Mouse (Mus musculus) left cerebral cortex, adult 8-10 months (tissue): Measurements from ENCODE around the gene Inpp4b. TPM values are rescaled to one million over a fixed set of nuclear protein-coding genes. Genes with fewer than 3 reads are reported as not detected.

Source experiments
- DNase-seq, 2 experiments: peaks; one replicate each; pipeline ENCODE4 v3.0.0; 2022; ENCODE audit warnings: low spot score in 2 of 2
- total RNA-seq, 4 experiments: library from RNA; stranded (reverse); gene quantifications; 2 replicates each; pipeline ENCODE4 v1.2.4; 2022

Gene Inpp4b
- total RNA-seq, 4 experiments from 2014 or later = 11.3 to 14.2 (median 12.9) TPM

DNA sequence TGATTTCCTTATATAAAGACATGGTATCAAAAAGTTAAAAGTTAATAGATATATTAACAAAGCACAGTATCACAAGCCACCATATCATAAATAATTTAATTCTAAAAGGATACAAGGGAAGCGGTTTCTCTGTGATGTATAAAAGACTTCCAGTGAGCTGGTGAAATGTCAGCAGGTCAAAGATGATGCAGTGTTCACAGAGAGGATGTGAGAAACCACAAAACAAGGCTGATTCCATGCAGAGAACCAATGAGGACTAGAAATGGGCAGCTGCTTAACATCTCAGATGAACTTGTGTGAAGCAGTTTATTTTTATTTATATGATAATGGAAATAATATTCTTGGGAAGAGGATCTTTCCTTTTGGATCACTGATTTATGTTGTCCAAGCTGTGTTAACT, 359.7 kb downstream of the Inpp4b start:
- DNase-seq = no peak

DNA sequence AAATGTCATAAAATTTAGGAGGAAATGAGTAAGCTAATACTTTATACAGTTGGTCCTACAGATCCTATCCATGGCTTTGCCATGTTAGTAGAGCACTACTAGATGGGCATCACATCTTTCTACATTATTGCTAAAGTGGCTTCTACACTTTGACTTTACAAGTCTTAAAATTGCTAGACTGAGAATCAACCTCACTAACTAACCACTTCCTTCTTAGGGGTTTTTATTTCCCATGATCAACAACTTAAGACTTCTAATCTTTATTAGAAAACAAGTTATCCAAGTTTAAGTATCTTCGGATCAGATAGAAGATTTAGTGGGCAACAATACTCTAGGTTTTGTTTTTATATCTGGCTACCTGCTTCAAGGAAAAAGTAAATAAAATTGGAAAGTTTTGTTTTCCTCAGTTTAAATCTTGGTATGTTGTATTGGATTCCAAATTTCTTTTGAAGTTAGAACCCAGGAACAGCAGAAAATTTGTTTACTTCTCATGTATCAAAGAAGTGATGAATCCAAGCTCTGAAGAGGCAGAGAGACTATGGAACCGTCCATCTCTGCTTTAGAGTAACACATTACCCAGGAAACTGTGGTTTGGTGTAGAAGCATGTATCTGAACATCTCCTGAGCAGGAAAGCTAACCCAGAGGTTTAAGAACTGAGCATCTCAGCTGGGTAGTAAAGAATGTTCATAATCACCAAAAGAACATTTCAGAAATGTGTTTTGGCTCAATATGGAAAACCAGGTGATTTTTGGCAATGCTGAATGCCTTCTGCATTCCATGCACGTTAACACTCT, 361.4 kb downstream of the Inpp4b start:
- no peak for DNase-seq

DNA sequence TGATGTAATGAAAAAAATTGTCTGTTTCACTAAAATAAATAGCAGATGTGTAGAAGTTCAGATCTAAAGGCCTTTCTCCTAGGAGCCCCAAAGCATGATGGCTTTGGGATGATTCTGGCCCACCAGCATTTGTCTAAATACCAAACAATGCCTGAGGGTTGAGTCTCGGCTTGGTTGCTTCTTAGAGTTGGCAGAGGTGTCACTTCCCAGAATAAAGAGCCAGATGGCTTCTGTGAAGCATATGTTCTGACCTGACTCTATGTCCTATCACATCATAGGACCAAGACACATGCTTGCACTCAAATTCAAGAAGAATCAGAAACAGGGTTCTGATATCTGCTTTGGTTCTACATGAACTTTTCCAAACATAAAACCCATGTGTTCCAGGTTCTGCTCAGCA, 365.1 kb downstream of the Inpp4b start:
- no peak for DNase-seq

DNA sequence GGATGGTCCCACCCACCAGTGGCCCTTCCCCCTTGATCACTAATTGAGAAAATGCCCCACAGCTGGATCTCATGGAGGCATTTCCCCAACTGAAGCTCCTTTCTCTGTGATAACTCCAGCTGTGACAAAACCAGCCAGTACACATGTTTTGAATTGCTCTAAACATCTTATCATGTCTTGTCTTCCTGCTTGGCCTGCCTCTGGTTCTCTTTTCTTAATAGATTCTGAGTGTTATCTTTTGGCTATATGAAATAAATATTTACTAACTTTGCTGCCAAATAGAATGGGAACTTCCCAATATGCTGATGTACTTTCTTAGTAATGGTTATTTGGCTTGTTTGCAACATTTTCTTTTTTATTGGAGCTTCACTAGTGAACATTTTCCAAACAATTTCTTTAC, 389.0 kb downstream of the Inpp4b start:
- no peak for DNase-seq

DNA sequence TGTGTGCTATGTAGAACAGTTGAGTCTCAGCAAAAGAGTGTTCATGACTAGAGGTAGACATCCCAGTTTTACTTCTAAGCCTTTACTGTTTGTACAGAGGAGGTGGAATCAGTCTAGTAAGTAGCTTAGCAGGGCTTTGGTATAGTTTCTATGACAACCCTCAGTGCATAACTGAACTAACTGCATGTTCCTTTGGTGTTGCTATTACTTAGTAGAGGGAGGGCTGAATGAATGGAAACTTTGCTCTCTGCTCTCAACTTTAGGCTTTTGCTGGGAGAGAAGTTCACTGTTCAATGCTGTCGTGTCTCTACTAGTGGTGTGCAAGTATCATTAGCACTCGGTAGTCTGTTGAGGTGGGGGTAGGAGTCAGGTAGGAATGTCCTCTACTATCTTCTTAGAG, 393.3 kb downstream of the Inpp4b start:
- DNase-seq = no peak

DNA sequence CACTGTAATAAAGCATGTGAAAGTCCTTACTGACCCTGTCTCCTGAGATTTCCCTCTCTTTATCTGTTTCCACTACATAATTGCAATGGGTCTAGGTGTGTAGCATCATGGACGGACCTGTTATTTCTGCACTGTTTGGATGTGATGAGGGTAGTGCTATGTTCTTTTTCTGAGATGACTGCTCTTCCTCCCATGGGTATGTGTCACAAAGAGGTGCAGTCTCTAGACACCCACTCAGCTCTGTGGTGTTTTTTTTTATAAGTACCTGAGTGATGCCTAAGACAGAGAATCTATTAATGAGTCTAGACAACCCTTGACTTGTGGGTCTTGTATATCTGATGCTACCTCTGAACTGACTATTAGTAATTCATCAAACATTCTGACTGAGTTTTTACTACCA, 393.7 kb downstream of the Inpp4b start:
- no peak for DNase-seq

DNA sequence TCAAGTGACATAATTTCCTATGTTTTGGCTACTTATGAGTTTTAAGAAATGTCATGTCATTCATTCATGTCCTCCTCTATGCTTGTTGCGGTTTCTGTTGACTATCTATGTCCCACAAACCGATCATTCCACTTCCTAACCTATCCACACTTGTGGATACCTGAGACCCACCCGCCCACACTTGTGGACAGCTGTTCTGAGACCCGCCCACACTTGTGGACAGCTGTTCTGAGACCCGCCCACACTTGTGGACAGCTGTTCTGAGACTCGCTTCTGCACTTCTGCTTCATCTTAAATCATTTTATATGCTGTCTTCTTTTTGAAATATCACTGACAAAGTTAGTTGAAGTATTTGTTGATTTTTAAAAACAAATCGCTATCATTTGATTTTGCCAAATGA, 400.2 kb downstream of the Inpp4b start:
- DNase-seq = no peak

DNA sequence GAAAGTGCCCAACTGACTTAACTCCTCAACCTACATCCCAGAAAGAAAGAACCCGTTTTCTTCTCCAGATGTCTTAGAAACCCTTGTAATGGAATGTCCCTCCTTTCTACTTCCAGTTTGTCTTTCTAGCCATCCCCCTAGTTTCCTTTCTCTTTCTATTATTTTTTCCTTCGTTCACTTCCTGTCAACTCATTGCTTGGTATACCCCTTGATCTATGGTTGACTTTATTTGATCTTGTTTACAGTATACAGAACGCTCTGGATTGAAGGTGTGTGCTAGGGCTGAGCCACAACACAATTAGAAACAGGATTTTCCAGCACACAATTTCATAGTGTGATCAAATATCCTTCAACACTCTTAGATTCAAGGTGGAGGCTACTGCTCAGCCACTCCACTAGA, 400.7 kb downstream of the Inpp4b start:
- DNase-seq = no peak

DNA sequence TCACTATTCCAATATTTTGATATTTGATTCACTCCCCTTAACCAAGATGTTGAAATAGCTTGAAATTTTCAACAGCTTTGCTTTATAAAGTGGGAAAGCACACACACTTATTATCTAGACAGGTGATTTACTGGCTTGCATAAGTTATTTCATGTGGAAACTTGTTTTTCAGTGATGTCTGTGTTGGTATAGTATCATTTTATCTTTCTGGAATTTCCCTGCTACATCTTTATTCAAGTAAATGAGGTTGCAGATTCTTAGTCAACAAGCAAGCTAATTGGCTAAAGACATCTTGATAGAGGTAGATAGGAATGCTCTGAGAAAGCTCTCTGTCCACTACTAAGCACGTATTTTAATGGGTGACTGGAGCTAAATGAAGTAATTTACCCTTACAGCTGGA, 403.1 kb downstream of the Inpp4b start:
- DNase-seq = no peak

DNA sequence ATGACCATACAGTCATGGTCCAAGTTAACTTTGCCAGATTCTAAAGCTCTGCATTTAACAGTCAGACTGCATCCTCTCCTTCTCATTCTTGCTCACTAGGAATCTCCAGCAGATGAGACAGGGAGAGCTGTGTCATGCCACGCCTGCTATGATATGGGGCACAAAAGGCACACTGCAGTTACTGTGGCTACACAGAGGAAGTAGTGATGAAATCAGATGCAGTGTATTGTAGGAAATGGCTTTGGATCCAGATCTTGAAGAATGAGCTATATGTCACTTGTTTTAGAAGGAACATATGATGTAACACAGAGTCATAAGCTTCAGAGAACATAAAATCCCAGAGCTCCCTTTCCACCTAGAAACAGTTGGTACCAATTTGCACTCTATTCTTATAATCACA, 408.8 kb downstream of the Inpp4b start:
- DNase-seq = no peak

DNA sequence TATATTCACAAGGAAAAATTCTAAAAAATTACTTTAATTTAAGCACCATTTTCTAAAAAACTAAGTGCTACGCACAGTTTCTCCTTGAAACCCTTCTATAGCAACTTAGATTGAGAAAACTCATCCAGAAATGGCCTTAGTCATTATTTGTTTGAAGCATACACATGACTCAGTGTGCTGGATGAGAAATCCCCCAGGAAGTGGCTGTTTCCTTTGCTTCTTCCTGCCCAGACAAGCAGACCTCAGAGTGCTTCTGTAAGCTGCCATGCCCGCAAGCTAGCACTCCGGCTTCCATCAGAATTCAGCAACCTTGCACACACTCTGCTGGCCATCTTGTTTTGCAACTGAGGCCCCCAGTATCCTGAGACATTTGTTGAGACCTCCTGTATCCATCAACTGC, 414.3 kb downstream of the Inpp4b start:
- DNase-seq = no peak

DNA sequence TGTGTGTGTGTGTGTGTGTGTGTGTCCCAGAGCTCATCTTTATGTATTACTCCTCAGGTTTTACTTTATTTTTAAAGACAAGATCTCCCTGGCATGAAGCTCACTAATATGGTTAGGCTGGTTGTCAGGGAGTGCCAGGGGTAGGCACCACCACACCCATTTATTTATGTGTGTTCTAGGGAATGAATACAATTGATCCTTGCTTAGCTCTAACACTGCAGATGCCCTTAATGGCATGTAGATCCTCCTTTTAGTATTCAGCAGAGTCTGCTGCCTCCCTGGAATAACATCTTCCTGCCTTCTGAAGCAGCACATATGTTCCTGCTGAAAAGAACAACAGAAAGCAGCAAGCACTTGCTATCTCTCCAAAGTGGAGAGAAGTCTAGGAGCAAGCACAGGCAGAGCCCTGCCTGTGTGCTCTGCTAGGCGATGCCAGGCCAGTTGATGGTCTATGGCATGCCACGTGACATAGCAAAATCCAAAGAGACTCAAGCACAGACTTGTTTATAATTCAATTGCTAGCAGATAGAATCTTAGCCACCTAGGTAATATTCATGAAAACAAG, 415.3 kb downstream of the Inpp4b start:
- DNase-seq = no peak

DNA sequence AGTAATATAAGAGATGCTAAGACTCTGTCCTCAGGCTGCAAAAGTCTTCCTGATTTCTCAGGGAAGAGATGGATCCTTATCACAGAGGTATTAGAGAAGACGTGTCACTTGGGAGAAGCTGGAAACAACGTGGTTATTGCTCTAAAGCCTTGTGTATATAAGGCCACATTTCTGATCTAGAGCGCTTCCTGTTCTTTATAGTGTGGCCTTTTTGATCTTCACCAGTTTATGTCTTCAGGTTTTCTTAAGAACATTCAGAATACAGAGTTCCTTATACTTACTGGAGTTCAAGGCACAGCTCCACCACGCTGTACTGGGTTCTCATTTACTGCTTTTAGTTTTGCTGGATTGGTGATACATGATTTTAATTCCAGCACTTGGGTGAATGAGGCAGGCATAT, 419.1 kb downstream of the Inpp4b start:
- no peak for DNase-seq

DNA sequence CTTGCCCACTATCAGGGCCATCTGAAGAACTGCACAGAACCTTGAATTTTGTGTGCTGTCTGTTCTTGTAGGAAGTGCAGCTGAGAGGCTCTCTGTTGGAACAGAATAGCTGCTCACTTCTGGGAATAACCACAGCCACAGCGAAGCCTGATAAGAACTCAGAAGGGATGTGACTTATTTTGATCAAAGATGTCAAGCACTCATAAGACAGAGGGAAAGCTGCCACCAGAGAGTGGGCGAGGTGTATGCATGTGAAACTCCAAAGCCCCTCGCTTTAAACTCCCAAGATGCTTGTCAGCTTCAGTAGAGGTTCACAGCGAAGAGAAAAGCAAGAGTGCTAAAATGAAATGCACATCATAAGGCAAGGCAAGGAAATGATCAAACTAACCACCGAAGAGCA, 423.7 kb downstream of the Inpp4b start:
- DNase-seq = no peak

DNA sequence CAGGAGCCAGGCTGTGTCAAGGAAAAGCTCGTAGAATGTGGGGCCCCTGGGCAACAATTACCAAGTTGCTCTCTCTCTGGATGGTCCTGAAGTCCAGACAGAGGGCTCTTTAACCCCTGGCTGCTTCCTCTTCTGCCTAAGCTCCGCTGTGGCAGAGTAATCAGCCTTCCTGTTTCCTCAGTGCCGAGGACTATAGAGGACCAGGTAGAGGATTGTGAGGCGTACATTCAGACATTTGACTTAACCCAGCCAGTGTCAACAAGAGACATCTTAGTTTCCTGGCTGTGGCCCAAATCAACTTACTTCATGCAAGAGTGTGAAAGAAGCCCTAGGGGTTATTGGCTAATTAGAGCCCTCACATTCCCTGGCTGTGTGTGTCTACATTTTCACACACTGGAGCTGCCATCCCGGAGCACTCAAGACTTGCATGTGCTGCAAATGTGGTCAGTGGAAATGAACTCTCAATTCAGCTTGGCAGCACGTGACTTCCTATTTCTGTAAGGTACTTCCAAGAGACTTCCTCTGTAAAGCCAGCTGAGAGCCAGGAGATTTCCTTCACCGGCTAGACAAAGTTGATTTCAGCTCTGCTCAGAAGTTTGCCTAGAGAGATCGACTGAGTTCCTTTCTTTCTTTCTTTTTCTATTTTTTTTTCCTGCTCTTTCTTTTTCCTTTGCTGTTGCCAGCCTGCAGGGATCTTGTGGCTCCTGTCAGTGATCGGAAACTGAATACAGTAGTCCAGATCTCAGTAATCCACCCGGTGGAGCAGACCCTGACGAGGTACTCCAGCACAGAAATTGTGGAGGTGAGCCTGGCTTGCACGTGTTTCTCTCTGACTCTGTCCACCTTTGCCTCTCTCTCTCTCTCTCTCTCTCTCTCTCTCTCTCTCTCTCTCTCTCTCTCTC, 425.3 kb downstream of the Inpp4b start:
- no peak for DNase-seq

DNA sequence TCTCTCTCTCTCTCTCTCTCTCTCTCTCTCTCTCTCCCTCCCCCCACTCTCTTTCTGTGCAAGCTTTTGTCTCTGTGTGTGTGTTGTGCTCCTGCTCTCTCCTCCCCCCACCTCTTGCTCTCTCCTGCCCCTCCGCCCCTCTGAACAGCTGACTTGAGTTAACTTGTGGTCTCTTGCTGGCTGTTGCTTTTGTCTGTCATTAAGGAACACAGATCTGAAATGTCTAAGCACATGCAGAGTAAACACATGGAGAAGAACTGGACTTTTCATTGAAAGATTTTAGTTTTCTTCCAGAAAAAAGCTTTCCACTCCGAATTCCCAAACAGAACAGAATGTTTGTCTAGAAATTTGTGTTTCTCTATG, 425.9 kb downstream of the Inpp4b start:
- DNase-seq = no peak

DNA sequence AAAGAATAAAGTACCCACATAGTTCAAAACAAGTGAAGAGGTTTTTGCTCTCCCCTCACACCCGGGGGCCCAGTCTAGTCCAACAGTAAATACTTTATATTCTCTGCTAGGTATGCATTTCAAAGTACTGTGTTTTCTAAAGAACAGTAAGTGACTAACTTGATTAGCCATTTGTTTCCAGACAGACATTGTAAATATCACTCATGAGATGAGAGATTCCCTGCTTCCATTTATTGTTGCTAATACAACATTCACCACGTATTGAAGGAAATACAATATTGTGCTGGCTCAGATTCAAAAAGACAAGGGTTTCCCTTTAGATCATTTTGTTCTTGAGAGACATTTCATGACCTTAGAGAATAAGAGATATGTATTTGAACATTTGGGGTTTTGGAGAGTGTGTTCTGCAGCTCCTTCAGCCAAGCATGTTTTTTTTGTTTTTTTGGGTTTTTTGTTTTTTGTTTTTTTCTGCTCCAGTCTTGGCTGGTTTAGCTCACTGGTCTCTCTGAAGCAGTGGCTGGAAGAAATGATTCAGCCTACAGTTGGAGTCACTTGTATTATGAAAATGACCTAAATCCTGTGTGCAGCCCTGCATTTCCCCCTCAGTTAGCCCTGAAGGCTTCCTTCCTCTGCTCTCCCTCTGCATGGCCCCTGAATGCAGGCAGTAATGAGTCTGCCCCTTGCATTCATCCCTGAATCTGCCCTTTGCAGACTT, 426.5 kb downstream of the Inpp4b start:
- no peak for DNase-seq

DNA sequence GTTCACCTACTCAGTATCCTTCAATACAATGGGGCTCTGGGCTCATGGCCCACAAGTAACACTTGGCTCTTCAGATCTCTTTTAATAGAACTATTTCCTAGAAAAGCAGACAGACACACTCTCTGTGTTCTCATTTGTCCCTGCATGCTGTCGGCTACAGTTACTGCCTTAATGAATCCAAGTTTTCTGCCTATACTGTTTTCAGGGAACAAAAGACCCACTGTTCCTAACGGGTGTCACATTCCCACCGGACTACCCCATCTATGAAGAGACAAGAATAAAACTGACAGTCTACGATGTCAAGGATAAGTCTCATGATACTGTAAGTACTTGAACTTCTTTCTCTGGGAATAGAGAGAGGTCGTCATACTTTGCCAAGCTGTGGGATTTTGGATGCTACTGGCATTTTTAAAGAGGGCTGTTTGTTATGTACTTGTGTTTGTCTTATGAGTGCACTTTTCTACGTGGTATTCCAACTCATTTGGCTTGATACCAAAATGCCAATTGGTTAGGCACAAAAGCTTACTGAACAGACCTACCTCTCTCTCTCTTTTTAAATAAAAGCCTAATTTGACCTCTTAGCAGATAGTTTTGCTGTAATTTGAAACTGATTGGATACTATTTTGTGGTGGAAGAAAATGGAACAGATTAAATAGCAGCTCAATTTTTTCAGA, 428.4 kb downstream of the Inpp4b start:
- no peak for DNase-seq

DNA sequence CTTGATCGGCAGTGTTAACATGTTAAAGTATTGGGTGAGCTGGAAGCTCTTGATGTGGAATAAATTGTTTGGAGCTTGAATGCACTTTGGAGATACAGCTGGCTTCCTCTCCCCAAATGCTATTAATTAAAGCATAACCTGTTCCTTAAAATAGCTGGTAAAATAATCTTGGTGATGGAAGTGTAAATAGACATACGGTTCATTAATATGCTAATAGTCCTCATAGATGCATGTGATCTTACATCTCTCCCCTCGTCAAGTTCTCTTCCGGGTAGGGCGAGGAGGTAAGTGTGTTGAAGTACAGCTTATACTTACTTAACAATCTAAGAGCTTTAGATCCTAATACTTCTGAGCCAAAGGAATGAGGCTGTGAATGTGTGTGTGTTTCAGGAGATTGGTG, 430.5 kb downstream of the Inpp4b start:
- DNase-seq = no peak

DNA sequence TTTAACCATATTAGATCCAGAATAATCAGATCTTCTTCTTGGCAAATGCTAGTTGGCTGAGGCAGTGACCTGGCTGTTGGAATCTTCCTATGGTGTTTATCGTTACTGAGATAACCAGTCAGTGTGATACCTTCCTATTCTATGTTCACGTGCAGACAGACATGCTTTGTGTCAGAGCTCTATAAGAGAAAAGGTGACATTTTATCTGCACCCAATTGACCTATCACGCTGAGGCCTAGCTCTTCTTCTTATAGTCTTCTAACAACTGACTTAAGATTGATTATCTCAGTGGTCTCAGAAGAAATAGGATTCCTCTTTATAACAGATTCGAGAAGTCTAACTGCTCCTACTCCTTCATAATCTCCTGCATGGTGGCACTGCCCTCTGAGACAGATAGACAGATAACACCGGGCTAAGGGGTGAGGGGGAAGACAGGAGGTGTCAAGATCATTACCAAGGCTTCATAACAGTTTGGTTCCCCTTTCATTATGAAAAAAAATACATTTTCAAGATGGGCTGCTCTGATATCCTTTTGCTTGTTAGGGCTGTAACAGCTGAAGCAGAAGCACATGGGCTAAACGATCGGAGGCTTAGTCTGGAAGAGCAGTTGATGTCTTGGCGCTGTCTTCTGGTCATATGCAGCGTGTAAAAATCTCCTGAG, 431.1 kb downstream of the Inpp4b start:
- DNase-seq = no peak

DNA sequence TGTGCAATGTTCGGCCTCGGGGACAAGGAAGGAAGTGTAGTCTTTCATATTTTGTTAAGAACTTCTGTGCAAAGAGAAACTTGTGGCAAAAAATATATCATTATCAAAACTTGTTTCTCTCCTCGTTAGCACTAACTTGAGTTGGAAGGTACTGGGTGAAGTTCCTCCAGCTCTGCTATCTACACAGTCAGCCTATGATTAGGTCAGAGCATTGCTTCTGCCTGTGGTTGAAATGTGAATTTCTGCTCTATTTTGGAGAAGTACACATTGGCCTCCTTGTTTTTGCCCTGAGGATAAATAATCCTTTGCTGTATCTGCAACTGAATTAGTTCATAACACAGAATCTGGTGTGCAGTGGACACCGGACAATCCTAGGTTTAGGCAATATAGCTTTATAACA, 431.7 kb downstream of the Inpp4b start:
- DNase-seq = no peak
